Mouse (Mus musculus) CH12.LX (cell line): ENCODE measurements around the gene Eps15.

Experiments used
- BHLHE40 ChIP-seq: IDR thresholded peaks from 2 replicates; pipeline ENCODE4 v1.6.1; 2011; ENCODE audit warnings: mild to moderate bottlenecking, low read depth, low read length, improper control_type of control experiment
- CHD1 ChIP-seq: IDR thresholded peaks from 2 replicates; pipeline ENCODE4 v1.6.1; 2012; ENCODE audit warnings: low read depth, low read length, improper control_type of control experiment, inconsistent platforms
- CHD2 ChIP-seq: IDR thresholded peaks from 2 replicates; pipeline ENCODE4 v1.6.1; 2011; ENCODE audit warnings: low read length, improper control_type of control experiment
- CTCF ChIP-seq, 2 experiments: IDR thresholded peaks in 1 of 2; conservative IDR thresholded peaks in 1 of 2; 2 replicates each; pipeline ENCODE4 v1.5.1; 2011 to 2012; ENCODE audit warnings: low read depth in 2 of 2, low read length in 2 of 2, improper control_type of control experiment in 1 of 2, inconsistent platforms in 1 of 2, mild to moderate bottlenecking in 1 of 2, moderate library complexity in 1 of 2
- ELF1 ChIP-seq: IDR thresholded peaks from 2 replicates; pipeline ENCODE4 v1.6.1; 2014; ENCODE audit warnings: low read depth, mild to moderate bottlenecking, inconsistent platforms, low read length, improper control_type of control experiment
- EP300 ChIP-seq: IDR thresholded peaks from 2 replicates; pipeline ENCODE4 v1.6.1; 2011; ENCODE audit warnings: low read length, improper control_type of control experiment
- HCFC1 ChIP-seq: IDR thresholded peaks from 2 replicates; pipeline ENCODE4 v1.6.1; 2012; ENCODE audit warnings: low read depth, mild to moderate bottlenecking, inconsistent platforms, low read length, improper control_type of control experiment
- MAX ChIP-seq: IDR thresholded peaks from 2 replicates; pipeline ENCODE4 v1.6.1; 2011; ENCODE audit warnings: low read length, improper control_type of control experiment
- MXI1 ChIP-seq: IDR thresholded peaks from 2 replicates; pipeline ENCODE4 v1.6.1; 2011; ENCODE audit warnings: mild to moderate bottlenecking, low read depth, low read length, improper control_type of control experiment
- POLR2A ChIP-seq: IDR thresholded peaks from 2 replicates; pipeline ENCODE4 v1.6.1; 2011; ENCODE audit warnings: low read depth, mild to moderate bottlenecking, improper control_type of control experiment, low read length
- SMC3 ChIP-seq: IDR thresholded peaks from 2 replicates; pipeline ENCODE4 v1.6.1; 2011; ENCODE audit warnings: low read depth, low read length, improper control_type of control experiment
- USF2 ChIP-seq: conservative IDR thresholded peaks from 2 replicates; pipeline ENCODE4 v1.6.1; 2011; ENCODE audit warnings: low read depth, low read length, improper control_type of control experiment
- ZMIZ1 ChIP-seq: IDR thresholded peaks from 2 replicates; pipeline ENCODE4 v1.6.1; 2012; ENCODE audit warnings: low read depth, mild to moderate bottlenecking, inconsistent platforms, low read length, improper control_type of control experiment

DNA sequence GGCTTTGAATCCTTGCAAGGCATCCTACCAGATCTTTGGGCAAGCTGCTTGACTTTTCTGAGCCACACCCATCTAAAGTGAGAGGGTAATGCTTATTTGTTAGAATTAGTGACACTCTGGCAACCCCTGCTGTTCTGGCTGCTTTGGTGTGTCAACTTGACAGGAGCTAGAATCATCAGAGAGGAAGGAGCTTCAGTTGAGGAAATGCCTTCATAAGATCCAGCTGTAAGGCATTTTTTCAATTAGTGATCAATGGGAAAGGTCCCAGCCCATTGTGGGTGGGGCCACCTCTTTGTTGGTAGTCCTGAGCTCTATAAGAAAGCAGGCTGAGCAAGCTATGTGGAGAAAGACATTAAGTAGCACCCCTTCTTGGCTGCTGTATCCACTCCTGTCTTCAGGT, 38.8 kb upstream of the Eps15 start:
- no peak for TF ChIP-seq BHLHE40
- TF ChIP-seq MXI1, result no peak
- no peak for TF ChIP-seq POLR2A
- TF ChIP-seq MAX, result no peak
- TF ChIP-seq ZMIZ1, result no peak
- TF ChIP-seq CHD2, result no peak
- TF ChIP-seq CTCF (conservative IDR thresholded peaks at IDR 0.05 in 1 of 2, IDR thresholded peaks at IDR 0.05 in 1 of 2; ENCODE audit: low read depth in 2 of 2, low read length in 2 of 2), result no peak
- TF ChIP-seq EP300, result no peak
- TF ChIP-seq HCFC1, result no peak
- TF ChIP-seq ELF1, result no peak
- TF ChIP-seq USF2, result no peak
- no peak for TF ChIP-seq CHD1
- TF ChIP-seq SMC3, result no peak
